Mouse (Mus musculus): Measurements from ENCODE around the gene Vdac1.
A peak's percentile ranks its signal among the peaks of the same experiment; 100 is the strongest.
"Not testable (repeated sequence)": the region's sequence is repeated elsewhere in the genome, so short reads cannot be mapped to it uniquely, and the experiment has no call there.

Gene Vdac1

GRCm38 (mm10) chr11:52373841-52374240, 13.2 kb downstream of the Vdac1 start:
- DNase-seq (ENCODE audit: low spot score): no peak

- DNase-seq (ENCODE audit: low spot score): peak; percentile 20
Observed at GRCm38 (mm10) chr11:52374340-52374739, 13.7 kb downstream of the Vdac1 start.

- peak; percentile 41 for DNase-seq (ENCODE audit: low spot score)
Observed at GRCm38 (mm10) chr11:52377579-52377978, 16.9 kb downstream of the Vdac1 start.

- DNase-seq (ENCODE audit: low spot score): no peak
Observed at GRCm38 (mm10) chr11:52379241-52379640, 18.6 kb downstream of the Vdac1 start.

GRCm38 (mm10) chr11:52383741-52384140, 23.1 kb downstream of the Vdac1 start:
- DNase-seq (ENCODE audit: low spot score): no peak

- DNase-seq (ENCODE audit: low spot score): no peak
Observed at GRCm38 (mm10) chr11:52384667-52385066, 24.0 kb downstream of the Vdac1 start.

- no peak for DNase-seq (ENCODE audit: low spot score)
Observed at GRCm38 (mm10) chr11:52386892-52387291, 26.2 kb downstream of the Vdac1 start.

- no peak for DNase-seq (ENCODE audit: low spot score)
Observed at GRCm38 (mm10) chr11:52388150-52388549, 27.5 kb downstream of the Vdac1 start.

GRCm38 (mm10) chr11:52388979-52389378, 28.3 kb downstream of the Vdac1 start:
- not testable (repeated sequence) for DNase-seq (ENCODE audit: low spot score)

- DNase-seq (ENCODE audit: low spot score): no peak
Observed at GRCm38 (mm10) chr11:52389933-52390332, 29.3 kb downstream of the Vdac1 start.

- DNase-seq (ENCODE audit: low spot score): no peak
Observed at GRCm38 (mm10) chr11:52394494-52394893, 33.8 kb downstream of the Vdac1 start.

- no peak for DNase-seq (ENCODE audit: low spot score)
Observed at GRCm38 (mm10) chr11:52395343-52395742, 34.7 kb downstream of the Vdac1 start.

GRCm38 (mm10) chr11:52395940-52396596, 35.4 kb downstream of the Vdac1 start, which contains the start of gene 9530068E07Rik:
Gene 9530068E07Rik, plus strand, starts transcription at chr11:52396428.
- DNase-seq (ENCODE audit: low spot score): peak; percentile 87

- no peak for DNase-seq (ENCODE audit: low spot score)
Observed at GRCm38 (mm10) chr11:52396597-52397188, 36.0 kb downstream of the Vdac1 start.

GRCm38 (mm10) chr11:52397385-52397987, 36.8 kb downstream of the Vdac1 start:
- no peak for DNase-seq (ENCODE audit: low spot score)

GRCm38 (mm10) chr11:52401476-52401875, 40.8 kb downstream of the Vdac1 start:
- DNase-seq (ENCODE audit: low spot score): no peak

- no peak for DNase-seq (ENCODE audit: low spot score)
Observed at GRCm38 (mm10) chr11:52402566-52402965, 41.9 kb downstream of the Vdac1 start.

GRCm38 (mm10) chr11:52404209-52404608, 43.5 kb downstream of the Vdac1 start:
- no peak for DNase-seq (ENCODE audit: low spot score)

- DNase-seq (ENCODE audit: low spot score): no peak
Observed at GRCm38 (mm10) chr11:52405196-52405688, 44.6 kb downstream of the Vdac1 start.

- DNase-seq (ENCODE audit: low spot score): no peak
Observed at GRCm38 (mm10) chr11:52409316-52409715, 48.7 kb downstream of the Vdac1 start.

- no peak for DNase-seq (ENCODE audit: low spot score)
Observed at GRCm38 (mm10) chr11:52418358-52418757, 57.7 kb downstream of the Vdac1 start.

- no peak for DNase-seq (ENCODE audit: low spot score)
Observed at GRCm38 (mm10) chr11:52419246-52419645, 58.6 kb downstream of the Vdac1 start.

GRCm38 (mm10) chr11:52419861-52420260, 59.2 kb downstream of the Vdac1 start:
- DNase-seq (ENCODE audit: low spot score): no peak

Data from ovary, adult 18-20 months (tissue).